Mouse (Mus musculus) liver, adult 10 weeks (tissue): ENCODE data around the gene Tmem127. TPM values are rescaled to one million over a fixed set of nuclear protein-coding genes. Genes with fewer than 3 reads are reported as not detected.

ENCODE experiments used
- polyA plus RNA-seq: library from polyadenylated mRNA; stranded (reverse); fragments of 350-450 nt; fragmentation: Illumina TruSeq; extraction: RNeasy Lipid Tissue Mini Kit (QIAGEN cat#74804); gene quantifications from one replicate; pipeline ENCODE4 v1.2.3, GENCODE M21; 2014; ENCODE audit warnings: low read depth, low replicate concordance

Tmem127 gene
- 21.4 TPM for polyA plus RNA-seq

GRCm38 (mm10) chr2:127247592-127248333, at the start of gene Tmem127, which contains the start of gene Ciao1:
Gene Tmem127, plus strand, starts transcription at chr2:127247908.
Gene Ciao1, minus strand, starts transcription at chr2:127247816.

DNA sequence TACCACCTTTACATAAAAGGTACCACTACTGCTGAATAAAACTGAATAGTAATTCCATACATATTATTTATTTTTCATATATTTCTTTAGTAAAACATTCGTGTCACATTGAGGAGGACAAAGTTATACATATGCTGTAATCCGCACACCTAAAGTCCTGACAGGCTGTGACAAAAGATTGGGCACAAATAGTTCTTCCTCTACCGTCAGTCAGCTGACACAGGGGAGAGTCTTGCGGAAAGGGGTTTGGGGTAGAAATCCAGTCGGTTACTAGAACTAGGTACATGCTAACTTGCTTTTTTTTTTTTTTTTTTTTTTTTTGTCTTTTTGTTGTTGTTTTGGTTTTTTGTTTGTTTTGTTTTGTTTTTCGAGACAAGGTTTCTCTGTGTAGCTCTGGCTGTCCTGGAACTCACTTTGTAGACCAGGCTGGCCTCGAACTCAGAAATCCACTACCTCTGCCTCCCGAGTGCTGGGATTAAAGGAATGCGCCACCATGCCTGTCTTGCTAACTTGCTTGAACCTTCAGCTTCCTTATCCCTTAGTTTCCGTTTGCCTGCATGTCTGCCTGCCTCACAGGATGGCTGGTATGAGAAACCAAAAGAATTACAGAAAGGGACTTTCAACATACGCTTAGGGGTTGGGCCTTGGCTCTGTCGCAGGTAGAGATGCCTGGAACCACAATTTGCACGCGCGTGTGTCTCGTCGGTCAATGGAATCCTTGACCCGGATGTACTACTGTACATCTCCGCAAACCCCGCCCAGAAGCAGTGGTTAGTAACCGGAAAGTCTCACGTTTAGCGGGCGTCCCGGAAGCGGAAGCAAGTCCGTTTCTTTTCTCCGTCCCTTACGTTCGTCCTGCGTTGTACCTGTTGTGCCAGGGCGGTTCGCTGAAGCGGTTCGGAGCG, 39.9 kb upstream of the Tmem127 start, which contains the start of the genes 1810024B03Rik and Snrnp200:
Gene 1810024B03Rik, minus strand, starts transcription at position 734 of the 905 bp plus-strand sequence.
Gene Snrnp200, plus strand, starts transcription at position 840 of the 905 bp plus-strand sequence.

GRCm38 (mm10) chr2:127269491-127270299, 22.0 kb downstream of the Tmem127 start, which contains the start of gene Stard7:
Gene Stard7, plus strand, starts transcription at chr2:127270218.

Other genes starting within 250 kb of the Tmem127 start
- 6.0 TPM for gene Ap4e1, start 239.2 kb upstream of the Tmem127 start, polyA plus RNA-seq
- gene Blvra, start 177.2 kb upstream of the Tmem127 start, polyA plus RNA-seq, result 15.4 TPM
- gene Ncaph, start 114.0 kb upstream of the Tmem127 start, polyA plus RNA-seq, result 0.58 TPM
- 1.6 TPM for gene Itpripl1, start 104.5 kb upstream of the Tmem127 start, polyA plus RNA-seq
- 0.79 TPM for gene 1810024B03Rik, start 39.6 kb upstream of the Tmem127 start, polyA plus RNA-seq
- gene Snrnp200, start 39.5 kb upstream of the Tmem127 start, polyA plus RNA-seq, result 18.8 TPM
- gene Ciao1, start 92 bp upstream of the Tmem127 start, polyA plus RNA-seq, result 17.7 TPM
- 127 TPM for gene Stard7, start 22.3 kb downstream of the Tmem127 start, polyA plus RNA-seq
- gene Dusp2, start 88.3 kb downstream of the Tmem127 start, polyA plus RNA-seq, result not detected
- not detected for gene Astl, start 90.7 kb downstream of the Tmem127 start, polyA plus RNA-seq
- 0.95 TPM for gene Adra2b, start 115.3 kb downstream of the Tmem127 start, polyA plus RNA-seq
- not detected for gene Gpat2, start 177.3 kb downstream of the Tmem127 start, polyA plus RNA-seq
- 14.3 TPM for gene Fahd2a, start 196.7 kb downstream of the Tmem127 start, polyA plus RNA-seq